Mouse (Mus musculus) bone marrow macrophage, adult 2 months (primary cell): ENCODE results near the gene Mark3.

Experiments used
- CTCF ChIP-seq: IDR thresholded peaks from 2 replicates; pipeline ENCODE4 v1.5.1; 2012; ENCODE audit warnings: low read depth, mild to moderate bottlenecking, low read length, moderate library complexity
- POLR2A ChIP-seq: IDR thresholded peaks from 2 replicates; pipeline ENCODE4 v1.6.1; 2012; ENCODE audit warnings: mild to moderate bottlenecking, low read depth, low read length, borderline replicate concordance

DNA sequence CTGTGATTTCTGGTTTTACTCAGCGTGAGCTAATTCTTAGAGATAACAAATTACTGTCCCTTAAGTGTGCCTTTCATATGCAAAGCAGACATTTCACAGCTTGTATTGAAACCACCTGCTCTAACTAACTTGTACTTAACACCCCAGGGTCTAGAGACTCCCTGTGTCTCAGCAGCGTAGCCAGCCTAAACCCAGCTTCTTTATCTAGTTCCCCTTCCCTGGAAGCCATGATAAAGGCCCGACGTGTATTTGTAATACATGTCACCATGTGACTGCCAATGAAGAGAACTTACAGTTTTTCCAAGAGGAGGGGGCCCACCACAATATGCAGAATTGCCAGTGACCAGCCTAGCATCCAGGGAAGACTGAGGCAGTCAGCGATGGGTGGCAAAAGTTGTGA lies 33.7 kb downstream of the Mark3 start:
- TF ChIP-seq CTCF = no peak
- TF ChIP-seq POLR2A = no peak
